Mouse (Mus musculus) small intestine, adult 2 months (tissue): ENCODE data around the gene Ifnlr1. TPM values are rescaled to one million over a fixed set of nuclear protein-coding genes. Genes with fewer than 3 reads are reported as not detected.

ENCODE experiments used
- H3K27ac ChIP-seq: fragments of 200-500 bp; 2 replicates; pipeline ENCODE4 v1.5.1; 2012; ENCODE audit warnings: low read depth, low read length, control low read depth, inconsistent platforms; ENCODE audit not compliant: insufficient read depth
- H3K27me3 ChIP-seq: fragments of 200-500 bp; 2 replicates; pipeline ENCODE4 v1.6.1; 2012; ENCODE audit warnings: mild to moderate bottlenecking, moderate library complexity, low read length, inconsistent platforms; ENCODE audit not compliant: control insufficient read depth, insufficient read depth
- H3K36me3 ChIP-seq: fragments of 200-500 bp; 2 replicates; pipeline ENCODE4 v1.6.1; 2012; ENCODE audit warnings: mild to moderate bottlenecking, low read length, control low read depth, inconsistent platforms; ENCODE audit not compliant: control insufficient read depth, insufficient read depth
- H3K4me1 ChIP-seq: fragments of 200-500 bp; 2 replicates; pipeline ENCODE4 v1.6.1; 2012; ENCODE audit warnings: low read length, inconsistent platforms, mixed read lengths; ENCODE audit not compliant: control insufficient read depth, insufficient read depth, insufficient read length
- H3K4me3 ChIP-seq: fragments of 200-500 bp; 2 replicates; pipeline ENCODE4 v1.5.1; 2012; ENCODE audit warnings: low read depth, mild to moderate bottlenecking, control low read depth, inconsistent platforms, low read length, moderate library complexity
- CTCF ChIP-seq: fragments of 200-500 bp; IDR thresholded peaks from 2 replicates; pipeline ENCODE4 v1.5.1; 2012; ENCODE audit warnings: low read depth, mild to moderate bottlenecking, control low read depth, inconsistent platforms, low read length, moderate library complexity, mixed read lengths; ENCODE audit not compliant: insufficient replicate concordance, insufficient read length; ENCODE audit errors: extremely low read depth
- POLR2A ChIP-seq: fragments of 200-500 bp; IDR thresholded peaks from 2 replicates; pipeline ENCODE4 v1.6.1; 2012; ENCODE audit warnings: low read depth, mild to moderate bottlenecking, control low read depth, inconsistent platforms, low read length, moderate library complexity
- WGBS: fragments of 180-500 bp; shearing (Covaris S2); methylation state at CpG from one replicate; pipeline ENCODE4 v1.1.7; 2018; 5-methylcytosine and 5-hydroxymethylcytosine counted together
- polyA plus RNA-seq: library from polyadenylated mRNA; depleted of rRNA; stranded (reverse); fragments of >200 nt; gene quantifications from 2 replicates; pipeline ENCODE4 v1.2.3, GENCODE M21; 2012

Gene Ifnlr1
- polyA plus RNA-seq, 1 experiment, result 11.4 TPM

DNA sequence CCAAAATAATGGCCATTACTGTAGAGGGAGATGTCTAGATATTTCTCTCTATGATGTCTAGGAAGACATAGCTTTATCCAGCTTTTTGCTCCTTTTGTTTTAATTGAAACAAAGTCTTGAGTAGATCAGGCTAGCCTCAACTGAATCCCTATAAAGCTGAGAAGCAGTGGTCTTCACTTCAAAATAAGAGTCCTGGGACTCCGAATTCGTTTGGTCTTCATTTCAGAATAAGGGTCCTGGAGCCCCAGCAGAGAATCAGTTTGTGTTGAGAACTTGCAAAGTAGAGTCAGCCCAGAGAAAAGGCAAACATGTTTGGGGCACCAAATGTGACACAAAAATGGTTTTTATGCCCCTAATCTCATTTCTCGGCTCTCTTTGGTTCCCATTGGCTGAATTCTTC lies 1.4 kb upstream of the Ifnlr1 start:
- Histone ChIP-seq H3K4me3 (no peak overlapping the region), H3K36me3 (no peaks in the 10 kb centered on the region), H3K27me3 (peaks cover 4% of the 10 kb centered on the region; the same call in 1 of the 2 replicates), H3K4me1 (peaks cover 9% of the 10 kb centered on the region), H3K27ac (no peak overlapping the region)
- TF ChIP-seq POLR2A (no peak), CTCF (no peak)
- WGBS, result 32% methylated on average over 3 of the region's 3 CpGs

DNA sequence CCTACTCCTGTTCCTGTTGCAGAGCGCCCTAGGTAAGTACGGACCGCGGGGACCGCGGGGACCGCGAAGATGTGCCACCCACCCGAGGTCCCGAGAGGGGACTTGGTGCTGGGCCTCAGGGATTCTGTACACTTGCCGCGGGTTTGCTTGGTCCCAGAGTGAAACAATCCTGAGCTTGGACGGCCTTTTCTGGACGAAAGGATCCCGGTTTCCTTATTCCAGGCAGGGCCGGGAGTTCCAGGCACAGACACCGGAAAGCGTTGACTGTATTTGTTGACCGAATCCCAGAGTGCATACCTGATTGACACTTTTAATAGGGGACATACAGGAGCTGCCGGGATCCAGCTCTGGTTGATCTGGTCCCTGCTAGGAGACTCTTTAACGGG lies 474 bp downstream of the Ifnlr1 start:
- Histone ChIP-seq H3K27ac (peak overlapping the region; percentile 60), H3K4me3 (peak overlapping the region; percentile 89), H3K4me1 (peaks cover 21% of the 10 kb centered on the region), H3K36me3 (no peaks in the 10 kb centered on the region), H3K27me3 (peaks cover 4% of the 10 kb centered on the region; the same call in 1 of the 2 replicates)
- TF ChIP-seq POLR2A (no peak), CTCF (0 out of 2 replicates have a peak, but pooled peaks have one; percentile 8)
- WGBS, result 1% methylated on average over 21 of the region's 21 CpGs

DNA sequence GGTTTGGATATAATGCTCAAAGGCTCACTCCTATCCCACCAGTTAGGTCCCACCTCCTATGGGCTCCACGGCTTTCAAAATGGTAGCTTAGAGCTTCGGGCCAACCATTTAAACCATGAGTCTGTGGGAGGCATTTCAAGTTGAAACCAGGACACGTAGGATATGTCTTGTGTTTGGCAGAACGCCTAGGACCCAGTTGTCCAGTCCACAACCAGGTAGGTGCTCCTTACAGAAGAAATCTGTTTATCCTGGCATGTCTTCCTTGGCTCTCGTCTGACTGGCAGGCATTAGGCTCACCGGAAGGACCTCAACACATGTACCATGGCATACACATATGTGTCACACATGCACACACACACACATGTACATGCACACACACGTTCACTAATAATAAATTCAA lies 3.7 kb downstream of the Ifnlr1 start:
- peaks cover 31% of the 10 kb centered on the region for H3K4me1 ChIP-seq
- 71% methylated on average over 7 of the region's 7 CpGs for WGBS
- no peaks in the 10 kb centered on the region for H3K36me3 ChIP-seq
- H3K27me3 ChIP-seq, result peaks cover 4% of the 10 kb centered on the region; the same call in 1 of the 2 replicates
- no peak for TF ChIP-seq POLR2A
- no peak for TF ChIP-seq CTCF
- no peak overlapping the region for H3K4me3 ChIP-seq
- H3K27ac ChIP-seq, result peak overlapping the region; percentile 42

DNA sequence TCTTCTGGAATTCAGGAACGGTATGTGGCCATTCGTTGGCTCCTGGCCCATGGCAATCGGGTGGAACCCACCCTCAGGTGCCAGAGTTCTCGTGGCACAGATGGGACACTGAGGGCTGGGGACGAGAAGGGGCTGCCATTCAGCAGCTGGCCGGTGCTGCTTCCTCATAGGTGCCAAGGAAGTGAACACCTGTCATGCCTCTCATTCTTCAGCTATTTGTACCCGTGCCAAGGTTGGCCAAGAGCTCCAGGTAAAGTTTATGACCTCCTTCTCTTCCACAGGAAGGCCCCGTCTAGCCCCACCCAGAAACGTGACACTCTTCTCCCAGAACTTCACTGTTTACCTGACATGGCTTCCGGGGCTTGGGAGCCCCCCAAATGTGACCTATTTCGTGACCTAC lies 4.2 kb downstream of the Ifnlr1 start:
- Histone ChIP-seq H3K4me3 (peak overlapping the region; percentile 12; the same call in 1 of the 2 replicates), H3K27me3 (peaks cover 4% of the 10 kb centered on the region; the same call in 1 of the 2 replicates), H3K4me1 (peaks cover 31% of the 10 kb centered on the region), H3K36me3 (no peaks in the 10 kb centered on the region), H3K27ac (peak overlapping the region; percentile 42; the same call in 1 of the 2 replicates)
- TF ChIP-seq CTCF (no peak), POLR2A (no peak)
- 27% methylated on average over 11 of the region's 11 CpGs for WGBS

DNA sequence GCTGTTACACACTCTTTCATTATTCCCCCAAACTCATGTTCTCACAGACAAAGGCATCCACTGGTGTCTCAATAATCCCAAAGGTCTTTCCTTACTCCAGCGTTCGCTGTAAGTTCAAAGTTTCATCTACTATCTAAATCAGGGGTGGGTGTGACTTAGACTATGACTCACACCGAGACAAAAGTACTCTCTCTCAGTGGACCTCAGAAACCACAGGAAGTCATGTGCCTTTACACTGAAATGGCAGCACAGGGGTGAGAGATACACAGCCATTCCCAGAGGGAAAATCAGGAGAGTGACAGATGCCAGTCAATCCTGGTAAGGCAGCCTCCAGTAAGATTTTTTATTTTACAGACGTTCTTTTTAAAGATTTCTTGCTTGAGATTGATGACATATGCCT lies 6.8 kb downstream of the Ifnlr1 start:
- WGBS, result 19% methylated on average over 4 of the region's 4 CpGs
- TF ChIP-seq POLR2A, result no peak
- no peak for TF ChIP-seq CTCF
- peak overlapping the region; percentile 96 for H3K27ac ChIP-seq
- peaks cover 29% of the 10 kb centered on the region for H3K4me1 ChIP-seq
- peaks cover 1% of the 10 kb centered on the region for H3K36me3 ChIP-seq
- no peak overlapping the region for H3K4me3 ChIP-seq
- H3K27me3 ChIP-seq, result no peaks in the 10 kb centered on the region

DNA sequence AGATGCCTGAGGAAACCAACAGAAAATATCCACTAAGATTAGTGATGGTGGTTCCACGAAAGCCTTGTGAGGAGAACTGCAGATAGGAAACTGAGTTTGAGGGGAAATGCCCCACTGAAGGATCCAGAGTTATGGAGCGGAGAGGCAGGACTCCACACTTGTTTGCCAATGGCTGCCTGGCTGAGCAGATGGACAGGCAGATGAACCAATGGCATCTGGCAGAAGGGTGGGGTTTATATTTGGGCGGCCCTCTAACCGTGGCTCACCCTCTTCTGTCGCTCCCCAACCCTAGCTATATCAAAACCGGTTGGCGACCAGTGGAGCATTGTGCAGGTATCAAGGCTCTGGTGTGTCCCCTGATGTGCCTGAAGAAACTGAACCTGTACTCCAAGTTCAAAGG lies 12.4 kb downstream of the Ifnlr1 start:
- 87% methylated on average over 7 of the region's 7 CpGs for WGBS
- no peak overlapping the region for H3K27ac ChIP-seq
- TF ChIP-seq POLR2A (no peak), CTCF (no peak)
- H3K4me3 ChIP-seq, result no peak overlapping the region
- peaks cover 14% of the 10 kb centered on the region; the same call in 1 of the 2 replicates for H3K4me1 ChIP-seq
- peaks cover 21% of the 10 kb centered on the region for H3K36me3 ChIP-seq
- H3K27me3 ChIP-seq, result no peaks in the 10 kb centered on the region

DNA sequence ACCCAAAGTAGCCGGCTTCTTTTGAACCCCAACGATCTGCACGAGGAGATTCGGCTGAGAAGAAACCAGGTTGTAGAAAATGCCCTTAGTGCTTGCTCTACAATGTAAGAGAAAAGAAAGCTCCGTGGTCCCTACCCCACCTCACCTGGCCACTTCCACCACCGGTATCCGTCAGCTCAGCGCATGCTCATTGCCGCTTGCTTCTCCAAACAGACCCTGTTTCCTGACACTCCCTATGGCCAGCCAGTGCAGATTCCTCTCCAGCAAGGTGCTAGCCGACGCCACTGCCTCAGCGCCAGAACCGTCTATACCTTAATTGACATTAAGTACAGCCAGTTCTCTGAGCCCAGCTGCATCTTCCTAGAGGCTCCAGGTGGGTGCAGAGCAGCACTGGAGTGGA lies 17.4 kb downstream of the Ifnlr1 start:
- WGBS, result 63% methylated on average over 13 of the region's 13 CpGs
- H3K4me3 ChIP-seq, result no peak overlapping the region

More for the DNA sequence above, 17.4 kb downstream of the Ifnlr1 start:
- peak overlapping the region; percentile 52 for H3K27ac ChIP-seq
- peaks cover 35% of the 10 kb centered on the region for H3K4me1 ChIP-seq
- H3K27me3 ChIP-seq, result no peaks in the 10 kb centered on the region
- peaks cover 35% of the 10 kb centered on the region for H3K36me3 ChIP-seq
- no peak for TF ChIP-seq CTCF
- no peak for TF ChIP-seq POLR2A
